Mouse (Mus musculus) yolk sac, embryonic 10.5 days (tissue): ENCODE results near the gene Prkd2.

ENCODE experiments used
- DNase-seq: peaks from one replicate; pipeline ENCODE4 v3.0.0-alpha.2; 2017; ENCODE audit warnings: low spot score

Prkd2 gene

GRCm38 (mm10) chr7:16867488-16867887 lies 24.8 kb downstream of the Prkd2 start:
- peak; percentile 43 for DNase-seq

GRCm38 (mm10) chr7:16869497-16869896 lies 26.8 kb downstream of the Prkd2 start:
- no peak for DNase-seq

- no peak for DNase-seq
These were observed 28.9 kb downstream of the Prkd2 start for GRCm38 (mm10) chr7:16871600-16871999.

GRCm38 (mm10) chr7:16872478-16872877 lies 29.8 kb downstream of the Prkd2 start:
- DNase-seq = no peak

- no peak for DNase-seq
These were observed 30.7 kb downstream of the Prkd2 start for GRCm38 (mm10) chr7:16873392-16873791.

GRCm38 (mm10) chr7:16874190-16874589 lies 31.5 kb downstream of the Prkd2 start:
- peak; percentile 73 for DNase-seq

- peak; percentile 100 for DNase-seq
These were observed 32.1 kb downstream of the Prkd2 start for GRCm38 (mm10) chr7:16874756-16875309.

- DNase-seq = no peak
These were observed 32.4 kb downstream of the Prkd2 start, which contains the start of gene Dact3 for GRCm38 (mm10) chr7:16875310-16875325. TSS of gene Dact3 (plus strand) at chr7:16875317.

GRCm38 (mm10) chr7:16875326-16875725 lies 32.6 kb downstream of the Prkd2 start:
- DNase-seq = no peak

- DNase-seq = no peak
These were observed 33.3 kb downstream of the Prkd2 start for GRCm38 (mm10) chr7:16876006-16876405.

- peak; percentile 84 for DNase-seq
These were observed 33.9 kb downstream of the Prkd2 start for GRCm38 (mm10) chr7:16876608-16877007.

- no peak for DNase-seq
These were observed 35.0 kb downstream of the Prkd2 start for GRCm38 (mm10) chr7:16877717-16878116.

- peak; percentile 60 for DNase-seq
These were observed 37.3 kb downstream of the Prkd2 start for GRCm38 (mm10) chr7:16879796-16880547.

GRCm38 (mm10) chr7:16880615-16881014 lies 37.9 kb downstream of the Prkd2 start:
- DNase-seq = no peak

- no peak for DNase-seq
These were observed 40.5 kb downstream of the Prkd2 start for GRCm38 (mm10) chr7:16883162-16883561.

- no peak for DNase-seq
These were observed 41.6 kb downstream of the Prkd2 start for GRCm38 (mm10) chr7:16884334-16884733.

GRCm38 (mm10) chr7:16885271-16885776 lies 42.6 kb downstream of the Prkd2 start:
- DNase-seq = no peak

GRCm38 (mm10) chr7:16885905-16886304 lies 43.2 kb downstream of the Prkd2 start:
- DNase-seq = no peak

- no peak for DNase-seq
These were observed 47.8 kb downstream of the Prkd2 start for GRCm38 (mm10) chr7:16890536-16890935.

GRCm38 (mm10) chr7:16890944-16891343 lies 48.2 kb downstream of the Prkd2 start:
- DNase-seq = peak; percentile 85

GRCm38 (mm10) chr7:16891641-16892351 lies 49.1 kb downstream of the Prkd2 start, which contains the start of gene Gng8:
TSS of gene Gng8 (plus strand) at chr7:16891786.
- peak; percentile 78 for DNase-seq

- DNase-seq = no peak
These were observed 49.6 kb downstream of the Prkd2 start for GRCm38 (mm10) chr7:16892352-16892730.

- no peak for DNase-seq
These were observed 50.9 kb downstream of the Prkd2 start for GRCm38 (mm10) chr7:16893612-16894011.

GRCm38 (mm10) chr7:16894279-16894678 lies 51.6 kb downstream of the Prkd2 start:
- DNase-seq = no peak
